Mouse (Mus musculus) layer of hippocampus, adult 6 months (tissue): ENCODE data around the gene Olfr700. TPM values are rescaled to one million over a fixed set of nuclear protein-coding genes. Genes with fewer than 3 reads are reported as not detected.

ENCODE experiments used
- long read RNA-seq, 2 experiments: library from polyadenylated mRNA; unstranded; transcript quantifications; one replicate each; pipeline ENCODE4 v2.0.0; 2019 to 2020
- polyA plus RNA-seq: library from polyadenylated mRNA; unstranded; fragments of <200 nt; fragmentation: Nextera tagmentation; gene quantifications from 2 replicates; pipeline ENCODE4 v1.2.3, GENCODE M21; 2021

Olfr700 gene
- polyA plus RNA-seq, result not detected in 2 replicates
- long read RNA-seq, experiment 1, result 0 reads
- long read RNA-seq, experiment 2, result 0 reads

DNA sequence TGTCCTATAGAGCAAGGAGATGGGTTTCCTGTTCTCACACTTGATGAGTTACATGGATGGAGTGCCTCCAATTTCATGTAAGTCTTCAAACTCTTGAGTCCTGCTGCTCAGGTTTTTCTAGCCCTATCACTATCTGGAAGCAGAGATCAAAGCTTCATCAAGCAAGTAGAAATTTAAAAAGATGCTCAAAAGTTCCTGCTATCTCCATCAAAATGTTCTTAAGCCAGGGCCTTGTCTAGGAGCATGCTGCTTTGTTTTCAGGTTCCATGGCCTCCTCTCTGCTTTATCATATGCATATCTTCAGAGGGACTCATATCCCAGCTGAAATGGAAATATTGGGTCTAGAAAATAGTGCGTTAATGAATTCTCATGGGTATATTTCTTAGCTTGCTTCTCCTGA is at the start of gene Olfr700:
Olfr700 (minus strand) TSS at position 101 of the 400 bp plus-strand sequence.

DNA sequence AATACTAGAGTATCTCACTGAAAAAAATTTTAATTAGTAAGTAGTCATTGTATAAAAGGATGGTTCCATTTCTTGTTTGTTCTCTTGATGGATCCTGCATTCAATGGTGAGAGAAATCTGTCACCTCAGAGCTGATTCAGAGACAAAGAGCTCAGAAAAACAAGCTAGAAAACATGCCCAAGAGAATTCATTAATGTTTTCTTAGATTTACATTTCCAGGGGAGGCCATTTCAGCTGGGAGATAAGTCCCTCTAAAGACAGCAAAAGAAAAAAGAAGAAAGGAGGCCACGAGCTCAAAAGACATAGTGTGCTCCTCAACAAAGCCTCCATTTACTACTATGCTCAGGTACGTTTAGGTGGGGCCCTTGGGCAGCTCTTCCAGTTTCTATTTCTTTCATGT is 34.4 kb upstream of the Olfr700 start, which contains the start of gene Olfr703:
Olfr703 (plus strand) TSS at position 301 of the 400 bp plus-strand sequence.

DNA sequence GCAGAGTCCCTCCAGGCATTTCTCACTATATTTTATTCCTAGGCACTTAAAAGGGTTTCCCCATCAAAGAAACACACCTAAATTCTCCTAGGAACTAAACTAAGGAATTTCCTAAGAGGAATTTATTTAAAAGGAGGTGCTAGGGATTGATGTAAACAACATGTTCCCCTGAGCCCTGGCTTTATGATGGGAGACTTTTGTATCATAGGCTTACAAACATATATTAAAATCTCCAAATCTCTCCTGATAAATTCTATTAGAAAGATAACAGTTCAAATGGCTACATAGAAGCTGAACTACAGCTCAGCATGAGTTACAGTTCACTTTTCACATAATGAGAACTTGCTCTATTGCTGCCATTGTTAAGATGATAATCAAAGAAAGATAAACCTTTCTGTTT is 25.2 kb upstream of the Olfr700 start, which contains the start of gene Olfr702:
Olfr702 (minus strand) TSS at position 101 of the 400 bp plus-strand sequence.

DNA sequence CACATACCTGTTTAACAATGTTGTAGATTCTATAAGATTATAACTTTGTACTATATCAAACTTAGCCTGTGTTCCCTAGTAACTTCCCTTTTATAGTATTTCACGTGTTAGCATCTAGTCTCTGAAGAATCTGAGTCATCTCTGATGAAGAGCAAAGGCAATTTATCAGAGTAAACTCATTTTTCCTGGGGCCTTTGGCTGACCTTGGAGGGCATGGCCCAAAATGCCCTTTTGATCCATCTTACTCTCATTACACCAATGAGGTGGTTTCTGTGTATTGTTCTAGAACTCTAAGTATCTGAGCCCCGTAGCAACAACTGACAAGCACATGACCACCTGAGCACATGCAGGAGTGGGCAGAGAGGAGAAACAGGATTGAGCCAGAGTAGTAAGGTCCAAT is 5.2 kb upstream of the Olfr700 start, which contains the start of gene Olfr701:
Olfr701 (plus strand) TSS at position 301 of the 400 bp plus-strand sequence.

DNA sequence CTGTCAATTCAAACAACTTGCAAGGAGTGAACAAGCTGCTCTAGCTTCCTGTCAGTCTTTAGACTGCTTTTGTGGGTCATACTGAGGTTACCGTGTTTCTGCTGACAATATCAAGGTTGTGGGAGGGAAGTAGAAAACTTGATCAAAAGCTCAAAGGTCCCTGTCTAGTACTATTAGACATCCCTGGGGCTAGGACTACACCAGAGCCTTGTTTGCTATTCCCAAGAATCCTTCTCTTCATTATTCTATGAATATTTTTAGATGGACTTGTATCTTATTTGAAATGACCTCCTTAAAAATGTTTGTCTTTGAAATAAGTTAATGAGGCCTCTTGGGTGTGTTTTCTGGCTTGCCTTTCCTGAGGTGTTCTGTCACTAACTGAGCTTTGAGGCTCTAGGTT is 15.5 kb downstream of the Olfr700 start, which contains the start of gene Olfr699:
Olfr699 (minus strand) TSS at position 101 of the 400 bp plus-strand sequence.

Other genes with a start within 250 kb of the Olfr700 start
- not detected in 2 replicates for gene Olfr693, start 128.2 kb downstream of the Olfr700 start, polyA plus RNA-seq
- gene Olfr694, start 117.0 kb downstream of the Olfr700 start, polyA plus RNA-seq, result not detected in 2 replicates
- gene Olfr695, start 92.4 kb downstream of the Olfr700 start, polyA plus RNA-seq, result not detected in 2 replicates
- not detected in 2 replicates for gene Olfr697, start 66.4 kb downstream of the Olfr700 start, polyA plus RNA-seq
- gene Olfr698, start 53.4 kb downstream of the Olfr700 start, polyA plus RNA-seq, result not detected in 2 replicates
- not detected in 2 replicates for gene Olfr699, start 15.6 kb downstream of the Olfr700 start, polyA plus RNA-seq
- gene Olfr701, start 5.3 kb upstream of the Olfr700 start, polyA plus RNA-seq, result not detected in 2 replicates
- not detected in 2 replicates for gene Olfr702, start 25.1 kb upstream of the Olfr700 start, polyA plus RNA-seq
- not detected in 2 replicates for gene Olfr703, start 34.5 kb upstream of the Olfr700 start, polyA plus RNA-seq
- gene Olfr704, start 54.4 kb upstream of the Olfr700 start, polyA plus RNA-seq, result not detected in 2 replicates
- gene Olfr705, start 68.1 kb upstream of the Olfr700 start, polyA plus RNA-seq, result not detected in 2 replicates
- gene Olfr706, start 79.3 kb upstream of the Olfr700 start, polyA plus RNA-seq, result not detected in 2 replicates
- gene Olfr707, start 92.4 kb upstream of the Olfr700 start, polyA plus RNA-seq, result not detected in 2 replicates
- not detected in 2 replicates for gene Olfr1532-ps1, start 99.2 kb upstream of the Olfr700 start, polyA plus RNA-seq
- gene Olfr709-ps1, start 123.4 kb upstream of the Olfr700 start, polyA plus RNA-seq, result not detected in 2 replicates
- gene Olfr710, start 139.5 kb upstream of the Olfr700 start, polyA plus RNA-seq, result not detected in 2 replicates
- gene Olfr6, start 155.1 kb upstream of the Olfr700 start, polyA plus RNA-seq, result not detected in 2 replicates
- not detected in 2 replicates for gene Olfr711, start 166.6 kb upstream of the Olfr700 start, polyA plus RNA-seq
- not detected in 2 replicates for gene Olfr2, start 197.2 kb upstream of the Olfr700 start, polyA plus RNA-seq
- gene Olfr713, start 222.3 kb upstream of the Olfr700 start, polyA plus RNA-seq, result not detected in 2 replicates